In genomic region chr11:35452413-35452812, GRCm38 (mm10) we compare ENCODE assay signal across 9 mouse cellular contexts.
DNase-seq lines count a peak whose midpoint lies in the region.
"Had no signal": no experiment of that assay in that cellular context is flagged by ENCODE, and none has a peak within 500 bp of the region (broad histone marks: within the 10 kb centered on the region; RNA-seq: fewer than 3 reads in every experiment).

No protein-coding gene starts in this region.

- DNase-seq in cerebellum, postnatal 25 days = peak; percentile 20 to 37
- no peak for DNase-seq in cerebellum, adult 11 months
- peak; percentile 14 for DNase-seq in lung, postnatal 10 days
- DNase-seq in lung, postnatal 36 days = no peak
- DNase-seq in forebrain, embryonic 10.5 days (ENCODE audit: extremely low spot score, low spot score) = peak; percentile 50
- DNase-seq in kidney, postnatal 4 days = peak; percentile 59 to 66
- peak; percentile 63 for DNase-seq in neural tube, embryonic 10.5 days (ENCODE audit: extremely low spot score, low spot score)
- DNase-seq in natural killer cell, adult 2 months (ENCODE audit: low spot score in 2 of 2) = no peak

- H3K4me1 ChIP-seq in forebrain, embryonic 10.5 days = peaks cover 51% of the 10 kb centered on the region
- H3K4me1 ChIP-seq: megakaryocyte, embryonic 14.5 days had no signal

- 25% methylated on average over 5 of the region's 5 CpGs for WGBS in forebrain, embryonic 10.5 days

- peaks cover 98% of the 10 kb centered on the region for H3K27me3 ChIP-seq in forebrain, embryonic 10.5 days (ENCODE audit: poor library complexity, severe bottlenecking)

- H3K9me3 ChIP-seq in forebrain, embryonic 10.5 days = no peaks in the 10 kb centered on the region
- H3K9me3 ChIP-seq: megakaryocyte, embryonic 14.5 days had no signal

- no peak overlapping the region for H3K27ac ChIP-seq in forebrain, embryonic 10.5 days

- H3K4me3 ChIP-seq in forebrain, embryonic 10.5 days = no peak overlapping the region
- H3K4me3 ChIP-seq: megakaryocyte, embryonic 14.5 days had no signal

- no peaks in the 10 kb centered on the region for H3K36me3 ChIP-seq in forebrain, embryonic 10.5 days (replicated peaks)

Comparison
In these comparisons a context has a peak if more than half of its experiments do, and no peak if none do; other contexts are left out.
1. DNase-seq: peak in cerebellum, postnatal 25 days (2 of 2), lung, postnatal 10 days (single experiment), forebrain, embryonic 10.5 days (single experiment), kidney, postnatal 4 days (2 of 2) and neural tube, embryonic 10.5 days (single experiment); none in cerebellum, adult 11 months (single experiment), lung, postnatal 36 days (single experiment) and natural killer cell, adult 2 months (0 of 2).